Mouse (Mus musculus) heart, adult 18-20 months (tissue): ENCODE data around the gene Ino80e. TPM values are rescaled to one million over a fixed set of nuclear protein-coding genes. Genes with fewer than 3 reads are reported as not detected.

Experiments
- DNase-seq, 2 experiments: peaks; one replicate each; pipeline ENCODE4 v3.0.0; 2021 to 2022; ENCODE audit warnings: mixed read lengths in 1 of 2
- total RNA-seq, 2 experiments: library from RNA; stranded (reverse); gene quantifications; 2 replicates each; pipeline ENCODE4 v1.2.3; 2021

The Ino80e gene
- total RNA-seq, 2 experiments from 2014 or later: 17.2 to 19.1 TPM

DNA sequence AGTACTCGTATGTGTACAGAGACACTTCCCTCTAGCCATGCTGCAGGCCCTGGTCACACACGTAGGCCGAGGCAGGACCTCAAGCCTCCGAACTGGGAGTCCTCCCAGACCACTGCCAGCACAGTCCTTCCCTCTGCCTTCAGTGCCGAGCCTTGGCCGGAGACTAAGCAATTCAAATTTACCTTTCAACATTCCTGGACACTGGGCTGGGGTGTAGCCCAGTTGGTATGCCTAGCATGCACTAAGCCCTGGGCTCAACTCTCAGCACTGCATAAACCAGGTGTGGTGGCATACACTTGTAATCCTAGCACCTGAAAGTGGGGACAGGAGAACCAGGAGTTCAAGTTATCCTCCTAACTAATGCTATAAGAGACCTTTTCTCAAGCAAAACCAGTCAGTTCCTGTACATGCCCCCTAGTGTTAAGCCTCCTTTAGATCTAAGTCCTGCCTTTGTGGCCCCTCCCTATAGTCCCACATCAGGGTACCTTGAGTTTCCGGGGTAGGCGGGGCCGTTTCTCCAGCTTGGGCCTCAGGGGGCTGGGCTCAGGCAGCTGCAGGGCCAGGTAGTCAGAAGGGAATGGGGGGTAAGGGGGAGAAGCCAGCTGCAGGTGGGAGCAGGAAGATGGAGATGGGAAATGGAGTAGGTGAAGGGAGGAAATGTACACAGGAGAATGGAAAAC is 5.3 kb downstream of the Ino80e start:
- no peak for DNase-seq

GRCm38 (mm10) chr7:126855641-126856040 is 6.5 kb downstream of the Ino80e start:
- DNase-seq: no peak

DNA sequence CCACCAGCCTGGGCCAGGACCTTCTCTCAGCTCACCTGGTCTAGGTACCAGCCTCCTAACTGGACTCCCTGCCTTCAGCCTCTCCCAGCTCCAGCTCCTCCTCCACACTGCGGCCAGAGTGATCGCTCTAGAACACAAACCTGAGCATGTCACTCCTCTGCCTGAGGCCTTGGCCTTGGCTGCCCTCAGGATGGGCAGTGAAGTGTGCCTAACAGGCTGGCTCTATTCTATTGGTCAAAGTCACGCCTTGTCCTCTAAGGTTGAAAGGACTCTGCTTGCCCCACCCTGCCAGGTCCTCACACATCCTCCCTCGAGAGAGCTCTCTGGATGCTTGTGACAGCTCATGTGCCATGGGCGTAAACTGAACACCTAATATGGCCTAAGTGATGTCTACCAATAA is 8.7 kb downstream of the Ino80e start:
- no peak for DNase-seq

DNA sequence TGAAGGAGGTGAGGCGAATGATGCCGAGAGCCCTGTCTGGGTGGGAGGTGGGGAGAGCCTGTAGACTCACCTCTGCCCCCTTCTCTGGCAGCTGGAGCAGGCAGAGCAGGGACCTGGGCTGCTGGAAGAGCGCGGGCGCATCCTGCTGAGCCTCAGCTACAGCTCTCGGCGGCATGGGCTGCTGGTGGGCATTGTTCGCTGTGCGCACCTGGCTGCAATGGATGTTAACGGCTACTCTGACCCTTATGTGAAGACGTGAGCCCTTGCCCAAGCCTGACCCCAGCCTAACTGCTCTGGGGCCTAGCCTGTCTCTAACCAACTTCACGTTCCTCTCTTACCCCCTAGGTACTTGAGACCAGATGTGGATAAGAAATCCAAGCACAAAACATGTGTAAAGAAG is 11.0 kb downstream of the Ino80e start:
- no peak for DNase-seq

GRCm38 (mm10) chr7:126850161-126850560 is 12.0 kb downstream of the Ino80e start:
- DNase-seq: no peak

- DNase-seq: no peak
These were observed 13.4 kb downstream of the Ino80e start for GRCm38 (mm10) chr7:126848794-126849193.

- no peak for DNase-seq
These were observed 14.5 kb downstream of the Ino80e start for GRCm38 (mm10) chr7:126847421-126848398.

DNA sequence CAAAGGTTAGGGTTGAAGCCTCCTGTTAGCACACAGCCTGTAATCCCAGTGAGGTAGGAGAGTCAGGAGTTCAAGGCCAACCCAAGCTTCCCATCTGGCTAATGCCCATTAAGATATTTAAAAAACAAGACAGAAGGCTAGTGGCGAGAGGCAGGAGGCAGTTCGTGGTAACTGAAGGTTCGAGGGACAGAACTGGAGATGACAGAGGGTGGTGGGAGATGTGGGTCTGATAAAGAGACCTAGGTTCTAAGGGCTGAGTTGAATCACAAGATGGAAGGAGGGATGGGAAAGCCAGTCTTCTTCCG is 15.1 kb downstream of the Ino80e start, which contains the start of gene Doc2a:
Gene Doc2a (plus strand): TSS at position 301 of the 305 bp plus-strand sequence.
- no peak for DNase-seq

DNA sequence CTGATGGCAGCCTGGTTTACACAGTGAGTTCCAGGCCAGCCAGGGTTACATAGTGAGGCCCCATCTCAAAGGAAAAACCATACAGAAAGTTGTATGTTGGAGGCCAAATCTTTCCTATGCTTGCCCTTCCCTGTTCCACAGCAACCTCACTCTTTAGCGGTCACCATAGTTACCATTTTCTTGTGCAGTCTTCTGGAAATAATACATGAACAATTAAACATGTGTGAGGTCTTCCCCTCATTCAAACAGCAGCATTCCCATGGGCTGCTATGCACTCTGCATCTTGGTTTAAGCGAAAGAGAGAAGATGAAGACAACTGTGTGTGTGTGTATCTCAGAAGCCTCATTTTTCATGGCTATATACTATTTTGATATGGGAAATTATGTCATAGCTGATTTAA is 16.7 kb downstream of the Ino80e start:
- no peak for DNase-seq

GRCm38 (mm10) chr7:126843276-126843675 is 18.9 kb downstream of the Ino80e start:
- no peak for DNase-seq

- no peak for DNase-seq
These were observed 28.9 kb downstream of the Ino80e start for GRCm38 (mm10) chr7:126833294-126833693.

- peak; percentile 69 to 83 for DNase-seq
These were observed 30.1 kb downstream of the Ino80e start for GRCm38 (mm10) chr7:126832036-126832598.

- DNase-seq: no peak
These were observed 30.6 kb downstream of the Ino80e start, which contains the start of gene 4930451I11Rik for GRCm38 (mm10) chr7:126831539-126831938. 4930451I11Rik (minus strand) TSS chr7:126831639.

GRCm38 (mm10) chr7:126825952-126826351 is 36.2 kb downstream of the Ino80e start:
- no peak for DNase-seq

DNA sequence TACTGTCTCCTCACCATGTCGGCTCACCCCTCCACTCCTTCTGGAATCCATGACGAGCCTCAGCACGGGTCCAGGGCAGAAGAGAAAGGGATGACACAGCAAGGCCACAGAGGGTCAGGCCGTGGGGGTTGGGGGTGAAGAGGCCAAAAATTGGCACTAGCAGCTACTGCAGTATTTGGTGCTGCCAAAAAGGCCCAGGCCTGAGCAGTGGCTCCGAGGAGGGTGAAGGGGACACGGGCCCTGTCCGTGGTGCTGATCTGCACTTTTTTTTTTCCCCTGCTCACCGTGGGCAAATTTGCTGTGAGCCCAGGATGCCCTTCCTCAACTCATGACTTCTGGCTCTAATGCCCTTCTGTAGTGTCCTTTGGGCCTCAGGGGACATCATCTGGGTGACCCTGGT is 36.8 kb downstream of the Ino80e start:
- DNase-seq: peak in 1 of 2 experiments; percentile 38

GRCm38 (mm10) chr7:126823940-126824339 is 38.2 kb downstream of the Ino80e start:
- no peak for DNase-seq

DNA sequence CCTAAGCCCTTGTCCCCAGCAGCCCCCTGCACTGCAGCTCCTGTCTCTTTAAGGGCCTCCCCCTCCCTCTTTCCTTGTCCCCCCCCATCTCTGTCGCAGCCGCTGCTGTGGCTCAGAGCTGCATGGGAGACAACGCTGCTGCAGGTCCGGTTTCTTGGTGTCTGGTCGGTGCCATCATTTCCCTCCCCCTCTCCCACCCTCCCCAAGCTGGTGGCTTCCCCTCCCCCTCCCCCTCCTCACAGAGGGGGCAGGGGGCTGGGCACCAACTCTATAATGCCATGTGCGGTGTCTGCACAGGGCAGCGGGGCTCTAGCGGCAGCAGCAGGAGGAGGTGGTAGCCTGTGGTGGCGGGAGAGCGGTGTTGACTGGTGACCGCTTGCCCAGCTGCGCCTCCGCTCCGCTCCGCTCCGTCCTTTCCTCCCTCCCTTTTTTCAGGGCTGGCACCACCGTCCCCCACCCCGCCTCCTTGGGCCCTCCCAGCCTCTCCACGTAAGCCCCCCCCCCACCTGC is 38.9 kb downstream of the Ino80e start:
- no peak for DNase-seq

- DNase-seq: peak; percentile 46 to 62
These were observed 39.4 kb downstream of the Ino80e start for GRCm38 (mm10) chr7:126822741-126823140.

DNA sequence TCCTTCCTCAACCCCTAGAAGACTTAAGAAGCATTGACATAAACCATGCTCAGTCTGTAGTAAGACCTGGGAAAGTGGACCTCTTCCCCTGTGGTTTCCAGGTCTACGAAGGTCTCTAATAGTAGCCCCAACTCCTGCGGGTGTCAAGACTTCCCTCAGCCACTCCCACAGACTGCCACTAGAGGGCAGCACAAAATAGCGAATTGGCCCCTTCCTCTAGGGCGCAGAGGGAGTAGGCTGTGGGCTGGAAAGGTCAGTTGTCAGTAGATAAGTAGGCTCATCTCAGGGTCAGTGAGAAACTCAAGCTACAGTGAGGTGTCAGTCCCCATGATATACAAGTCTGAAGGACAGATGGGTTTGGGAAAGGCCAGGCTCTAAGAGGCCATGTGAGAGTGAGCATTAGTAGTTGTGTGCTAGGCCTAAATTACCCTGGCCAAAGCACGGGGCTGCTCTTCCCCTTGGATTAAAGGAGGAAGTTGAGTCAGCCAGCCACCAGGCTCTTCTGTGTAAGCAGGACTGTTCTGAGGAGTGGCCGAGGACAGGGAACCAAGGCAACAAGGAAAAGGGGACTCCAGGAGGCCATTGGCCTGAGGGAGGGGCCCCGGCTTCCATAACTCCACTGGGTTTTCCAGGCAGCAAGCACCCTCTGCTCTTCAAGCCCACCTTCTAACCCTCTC is 40.2 kb downstream of the Ino80e start:
- DNase-seq: peak; percentile 85 to 93

- DNase-seq: no peak
These were observed 43.4 kb downstream of the Ino80e start for GRCm38 (mm10) chr7:126818818-126819217.

DNA sequence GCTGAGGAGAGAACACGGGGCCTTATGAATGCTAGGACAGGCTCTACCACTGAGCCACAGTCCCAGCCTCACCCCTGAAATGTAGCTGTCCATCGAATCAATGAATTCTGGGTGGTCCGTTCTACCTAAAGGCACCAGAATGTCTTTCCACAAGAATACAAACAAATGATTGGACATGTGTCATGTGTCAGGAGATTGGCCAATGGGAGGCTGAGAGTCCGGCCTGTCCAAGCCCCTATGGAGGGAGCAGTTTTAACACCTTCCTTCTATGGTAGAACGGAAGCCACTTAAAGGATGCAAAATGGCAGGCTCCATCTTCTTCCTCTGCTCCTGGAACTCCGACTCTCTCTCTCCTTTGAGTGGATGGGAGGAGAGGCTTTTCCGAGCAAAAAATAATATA is 44.6 kb downstream of the Ino80e start:
- no peak for DNase-seq

DNA sequence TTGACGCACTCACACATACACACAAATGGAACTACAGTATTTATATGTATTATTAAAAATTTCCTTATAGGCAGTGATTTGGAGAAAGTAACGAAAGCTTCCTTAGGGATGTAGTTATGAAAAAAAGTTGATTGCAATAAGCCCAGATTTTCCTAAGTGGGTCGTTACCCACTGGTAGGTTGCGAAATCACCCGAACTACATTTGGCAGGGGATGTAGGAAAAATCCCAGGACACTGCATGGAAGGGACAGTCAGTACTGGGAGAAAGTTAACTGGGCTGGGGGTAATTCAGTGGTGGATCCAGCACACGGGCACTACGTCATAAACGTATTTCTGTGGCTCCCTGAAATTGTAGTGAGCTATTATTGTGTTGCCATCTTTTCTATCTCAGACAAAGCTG is 45.7 kb downstream of the Ino80e start:
- peak in 1 of 2 experiments; percentile 82 for DNase-seq
